Mouse (Mus musculus): Measurements from ENCODE around the gene Gm10334.
"Not testable (repeated sequence)": the region's sequence is repeated elsewhere in the genome, so short reads cannot be mapped to it uniquely, and the experiment has no call there.

The Gm10334 gene

GRCm38 (mm10) chr6:41446045-41446444 is at the start of gene Gm10334:
Gene Gm10334 (minus strand): TSS chr6:41446145.
- DNase-seq: not testable (repeated sequence)

DNA sequence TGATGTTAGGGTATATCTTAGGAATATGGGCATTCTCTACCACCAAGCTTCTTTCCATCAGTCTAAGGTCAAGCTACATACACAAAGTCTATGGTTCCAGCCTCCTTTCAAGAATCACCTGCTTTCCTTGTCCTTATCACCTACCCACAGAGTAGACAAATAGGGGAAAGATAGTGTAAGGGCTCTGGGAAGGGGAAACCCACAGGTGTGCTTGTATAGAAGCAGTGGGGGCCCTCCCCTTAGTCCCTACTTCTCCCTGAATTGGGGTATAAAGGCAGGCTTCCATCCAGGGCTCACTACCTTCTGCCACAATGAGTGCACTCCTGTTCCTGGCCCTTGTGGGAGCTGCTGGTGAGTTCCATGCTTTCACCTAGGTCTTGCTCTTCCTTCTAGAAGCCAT is 12.7 kb upstream of the Gm10334 start, which contains the start of gene Prss1:
Prss1 (plus strand) TSS at position 301 of the 400 bp plus-strand sequence.
- DNase-seq: not testable (repeated sequence)

GRCm38 (mm10) chr6:41442261-41442660 is 3.7 kb downstream of the Gm10334 start:
- not testable (repeated sequence) for DNase-seq
